Mouse (Mus musculus): ENCODE data around the gene Cic.

Cic gene

DNA sequence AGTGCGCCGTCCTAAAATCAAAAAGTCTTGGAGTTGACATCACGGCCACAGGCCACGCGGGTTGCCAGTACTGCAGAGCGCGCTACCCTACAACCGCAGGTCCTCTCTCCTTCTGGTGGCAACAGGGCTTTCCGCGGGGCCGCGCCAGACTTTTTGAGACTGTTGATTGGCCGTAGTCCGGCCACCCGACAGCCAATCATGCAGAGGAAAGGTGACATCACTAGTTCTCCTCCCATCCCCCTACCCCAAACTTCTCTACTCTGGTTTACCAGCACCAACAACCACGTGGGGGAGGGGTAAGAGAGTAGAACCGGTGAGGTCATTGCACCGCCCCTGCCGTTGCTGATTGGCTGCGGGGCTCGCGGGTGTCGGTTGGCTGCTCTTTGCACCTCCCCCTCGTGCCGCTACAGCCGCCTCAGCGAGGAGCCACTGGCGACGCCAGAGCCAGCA lies at the start of gene Cic:
Cic (plus strand) TSS at position 404 of the 450 bp plus-strand sequence.
- DNase-seq (ENCODE audit: low read depth, low spot score): peak; percentile 100

DNA sequence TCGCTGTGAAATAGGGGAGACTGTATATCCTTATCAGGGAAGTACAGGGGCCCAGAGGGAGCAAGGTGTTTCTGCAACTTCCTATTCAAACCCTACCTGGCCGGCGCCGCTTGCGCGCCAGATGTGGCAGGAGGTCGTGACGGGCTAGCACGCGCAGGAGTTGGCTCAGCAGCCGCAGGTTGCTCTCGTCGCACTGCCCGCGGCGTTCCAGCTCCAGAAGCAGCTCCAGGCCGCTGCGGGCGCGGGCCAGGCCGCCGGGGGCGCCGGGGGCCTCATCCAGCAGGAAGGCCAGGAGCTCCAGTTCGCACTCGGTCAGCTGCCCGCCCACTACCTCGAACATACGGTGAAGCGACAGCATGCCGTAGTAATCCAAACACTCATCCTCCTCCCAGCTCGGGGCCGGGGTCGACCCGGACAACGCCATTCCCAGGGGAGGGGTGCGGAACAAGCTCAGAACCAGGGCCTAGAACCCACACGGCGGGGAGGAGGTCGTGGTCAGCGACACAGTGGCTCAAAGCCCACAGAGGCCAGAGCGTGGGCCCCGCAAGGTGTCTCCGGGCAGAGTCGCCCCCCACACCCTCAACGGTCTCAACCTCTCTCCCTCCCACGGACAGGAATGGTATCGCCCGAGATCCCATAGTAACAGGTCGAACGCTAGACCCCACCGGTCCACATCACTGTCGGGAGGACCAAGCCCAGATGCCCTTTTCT lies 48.6 kb upstream of the Cic start:
- DNase-seq (ENCODE audit: low read depth, low spot score): peak; percentile 80

DNA sequence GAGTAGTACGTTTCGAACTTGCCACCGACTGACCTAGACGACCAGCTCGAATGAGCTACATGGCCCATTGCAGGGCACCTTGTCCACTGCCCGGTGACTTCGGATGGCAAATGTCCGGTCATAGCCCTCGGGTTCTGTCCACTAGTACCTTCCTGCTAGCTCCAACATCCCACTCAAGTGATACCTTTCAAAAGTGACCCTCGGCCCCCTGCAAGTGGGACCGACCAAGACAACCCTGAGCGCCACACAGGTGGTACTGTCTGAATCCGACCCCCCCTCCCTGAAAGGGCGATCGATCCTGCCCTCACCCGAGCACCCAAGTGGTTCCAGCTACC lies 48.1 kb upstream of the Cic start:
- DNase-seq (ENCODE audit: low read depth, low spot score): no peak

DNA sequence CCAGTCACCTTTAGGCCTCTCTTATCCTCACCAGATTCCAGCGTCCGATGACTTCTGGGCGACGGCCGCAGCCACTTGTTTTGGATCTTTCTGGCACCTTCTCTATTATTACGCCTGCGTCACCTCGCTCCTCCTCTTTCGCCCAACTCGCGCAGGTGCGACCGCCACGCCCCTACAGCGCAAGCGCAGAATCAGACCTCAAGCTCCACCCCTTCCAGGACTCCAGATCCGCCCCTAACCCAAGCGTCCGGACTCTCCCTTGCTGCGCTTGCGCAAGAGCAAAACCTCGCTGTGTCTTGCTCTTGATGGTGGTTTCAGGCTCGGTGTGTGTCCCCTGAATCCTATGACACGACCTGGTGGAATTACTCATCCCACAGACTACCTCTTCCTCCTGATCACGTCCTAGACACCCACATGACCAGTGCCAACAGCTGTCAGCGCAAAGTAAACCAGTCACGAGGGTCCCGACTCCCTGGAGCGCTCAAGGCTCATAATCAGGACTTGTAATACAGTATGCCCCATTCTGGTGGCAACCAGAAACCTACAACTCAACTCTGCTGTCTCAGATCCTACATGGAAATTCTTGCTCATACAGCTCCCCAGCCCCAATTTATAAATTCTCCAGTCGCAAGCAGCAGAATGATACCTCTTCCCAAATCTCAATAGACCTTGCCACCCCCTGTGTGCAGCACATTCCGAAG lies 47.6 kb upstream of the Cic start:
- peak; percentile 97 for DNase-seq (ENCODE audit: low read depth, low spot score)

DNA sequence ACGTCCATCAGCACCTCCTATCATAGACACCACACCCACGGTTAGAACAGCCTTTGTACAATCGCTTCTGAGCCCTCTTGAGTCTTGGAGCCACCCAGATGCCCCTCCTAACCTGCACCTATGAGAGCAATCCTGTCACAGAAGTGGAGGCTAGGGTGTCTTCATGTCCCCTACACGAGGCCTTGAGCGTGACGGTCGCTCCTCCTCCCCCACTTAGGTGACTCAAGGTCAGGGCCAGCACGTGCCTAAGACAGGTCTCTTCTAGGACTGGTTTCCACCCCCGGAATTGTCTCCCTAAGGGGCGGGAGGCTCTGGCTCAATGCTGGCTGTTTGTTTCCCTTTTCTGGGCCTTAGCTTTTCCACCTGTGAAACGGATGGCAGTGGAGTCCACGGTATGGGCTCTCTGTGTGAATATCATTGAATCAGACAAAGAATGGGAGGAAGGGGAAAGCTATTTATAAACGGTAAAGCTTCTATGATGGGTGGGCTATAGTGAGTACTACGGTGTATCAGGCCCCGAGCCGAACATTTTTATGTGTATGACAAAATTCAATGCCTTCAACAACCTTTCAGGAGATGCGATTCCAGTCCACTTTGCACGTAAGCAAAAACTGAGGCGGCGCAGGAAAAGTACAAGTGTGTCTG lies 46.9 kb upstream of the Cic start, which contains the start of gene Dedd2:
Dedd2 (minus strand) TSS at position 159 of the 645 bp plus-strand sequence.
- peak; percentile 65 for DNase-seq (ENCODE audit: low read depth, low spot score)

DNA sequence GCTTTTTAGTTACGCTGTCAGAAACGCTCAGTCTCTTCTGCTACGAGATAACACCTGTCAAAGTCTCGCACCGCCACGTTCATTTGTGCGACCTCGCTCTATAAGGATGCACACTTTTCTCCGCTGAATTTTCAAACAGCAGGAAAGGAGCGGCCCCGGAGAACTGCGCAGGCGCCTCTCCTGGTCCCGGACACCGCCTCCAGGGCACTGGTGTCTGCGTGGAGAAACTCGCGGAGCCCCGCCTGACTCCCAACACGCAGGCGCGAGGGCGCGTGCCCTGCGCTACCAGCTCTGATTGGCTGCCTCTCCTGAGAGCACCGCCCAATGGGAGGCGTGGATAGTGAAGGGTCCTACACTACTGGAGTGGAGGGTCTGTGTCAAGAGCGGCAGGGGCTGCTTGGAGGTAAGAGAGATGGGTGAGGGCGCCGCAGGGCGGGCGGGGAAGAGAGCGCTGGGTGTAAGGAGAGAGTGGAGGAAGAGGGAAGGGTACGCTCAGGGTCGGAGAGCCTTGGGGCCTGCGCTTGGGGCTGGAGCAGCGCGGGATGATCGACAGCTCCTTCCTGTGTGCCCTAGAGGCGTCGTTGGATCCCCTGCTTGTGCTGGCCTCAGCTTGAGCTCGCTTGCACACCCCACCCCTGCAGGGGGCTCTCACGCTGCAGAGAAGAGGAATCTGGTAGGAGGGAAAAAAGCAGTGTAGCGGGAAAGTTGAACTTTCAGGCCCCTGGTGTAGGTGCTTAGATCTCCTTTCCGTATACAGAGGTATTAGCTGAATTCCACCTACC lies 46.2 kb upstream of the Cic start, which contains the start of gene Zfp526:
Zfp526 (plus strand) TSS at position 324 of the 782 bp plus-strand sequence.
- DNase-seq (ENCODE audit: low read depth, low spot score): peak; percentile 99

DNA sequence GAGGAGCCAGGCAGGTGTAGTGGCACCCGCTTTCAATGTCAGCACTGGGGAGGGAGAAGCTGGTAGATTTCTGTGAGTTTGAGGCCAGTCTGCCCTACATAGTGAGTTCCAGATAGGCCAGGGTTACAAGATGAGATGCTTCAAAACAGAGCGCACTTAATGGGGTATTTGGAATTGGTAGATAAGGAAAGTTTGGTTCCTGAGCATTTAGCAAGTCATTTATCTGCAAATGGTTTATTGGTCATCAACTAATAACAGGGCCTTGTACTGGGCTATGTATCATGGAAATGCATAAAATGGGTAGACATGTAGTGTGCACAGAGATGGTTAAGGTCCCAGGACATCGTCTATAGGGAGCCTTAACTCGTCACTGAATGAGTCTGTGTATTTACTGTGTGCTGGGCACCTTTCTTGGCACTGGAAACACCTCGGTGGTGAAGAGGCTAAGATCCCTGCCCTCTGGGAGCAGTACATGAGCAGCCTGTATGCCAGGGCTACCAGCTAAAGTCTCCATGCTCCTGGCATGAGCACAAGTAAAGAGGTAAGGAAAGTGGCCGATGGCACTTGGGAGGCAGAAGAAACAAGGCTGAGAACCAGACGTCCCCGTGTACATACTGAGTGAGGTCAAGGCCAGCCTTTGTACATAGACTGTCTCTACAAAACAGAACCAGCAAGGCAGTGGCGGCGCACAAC lies 45.1 kb upstream of the Cic start:
- no peak for DNase-seq (ENCODE audit: low read depth, low spot score)

DNA sequence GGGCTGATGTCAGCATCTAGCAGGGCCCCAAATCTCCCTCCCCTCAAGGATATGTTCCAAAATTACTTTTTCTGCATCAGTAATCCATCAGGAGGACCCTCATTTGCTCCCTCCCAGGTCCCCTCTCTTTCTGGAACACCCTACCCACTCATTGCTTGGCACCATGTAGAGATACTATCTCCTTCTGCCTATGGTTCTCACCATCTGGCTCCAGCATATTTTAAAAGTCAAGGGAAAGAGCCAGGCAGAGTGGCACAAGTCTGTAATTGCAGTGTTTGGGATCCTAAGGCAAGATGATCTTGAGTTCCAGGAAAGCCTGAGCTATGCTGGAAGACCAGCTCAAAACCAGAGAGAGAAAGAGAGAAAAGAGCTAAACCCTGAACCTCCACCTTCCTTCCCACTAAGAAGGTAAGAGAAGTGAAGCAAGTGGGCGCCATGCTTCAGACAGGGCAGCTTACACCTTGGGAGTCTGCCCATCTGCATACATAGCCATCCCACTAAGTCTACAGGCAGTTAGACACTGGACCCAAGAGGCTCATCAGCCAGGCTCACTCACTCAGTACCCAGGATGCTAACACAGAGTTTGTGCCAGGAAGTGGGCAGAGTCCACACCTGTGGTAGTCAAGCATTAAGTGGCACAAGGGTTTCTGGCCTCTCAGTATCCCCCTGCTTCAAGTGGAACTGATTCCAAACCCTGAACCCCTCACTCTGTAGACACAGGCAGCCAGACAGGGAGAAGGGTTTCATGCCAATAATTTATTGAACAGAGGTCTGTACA lies 39.8 kb upstream of the Cic start:
- no peak for DNase-seq (ENCODE audit: low read depth, low spot score)

DNA sequence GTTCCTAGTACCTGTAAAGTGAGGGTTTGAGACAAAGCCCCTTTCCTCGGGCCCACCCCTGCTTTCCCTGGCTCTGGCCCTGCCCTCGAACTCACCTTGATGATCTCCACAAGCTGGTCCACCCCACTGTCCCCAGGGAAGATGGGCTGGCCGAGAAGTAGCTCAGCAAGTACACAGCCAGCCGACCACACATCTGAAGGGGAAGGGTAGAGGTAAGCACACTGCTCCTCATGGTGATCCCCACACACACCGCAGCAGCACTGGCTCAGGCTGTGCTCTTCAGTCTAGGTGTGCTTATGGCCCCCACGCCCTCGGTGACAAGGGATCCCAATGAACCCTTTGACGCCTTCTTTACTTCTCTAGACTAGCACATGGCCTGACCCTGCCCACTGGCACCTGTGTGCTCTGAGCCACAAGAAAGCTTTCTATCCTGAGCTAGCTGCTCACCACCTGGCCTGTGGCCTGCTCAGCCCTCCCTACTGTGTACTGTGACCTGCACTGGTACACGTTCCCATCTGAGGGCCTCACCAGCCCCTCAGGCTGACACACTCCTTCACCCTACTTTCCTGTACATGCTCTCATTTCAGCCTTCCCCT lies 36.7 kb upstream of the Cic start:
- no peak for DNase-seq (ENCODE audit: low read depth, low spot score)

DNA sequence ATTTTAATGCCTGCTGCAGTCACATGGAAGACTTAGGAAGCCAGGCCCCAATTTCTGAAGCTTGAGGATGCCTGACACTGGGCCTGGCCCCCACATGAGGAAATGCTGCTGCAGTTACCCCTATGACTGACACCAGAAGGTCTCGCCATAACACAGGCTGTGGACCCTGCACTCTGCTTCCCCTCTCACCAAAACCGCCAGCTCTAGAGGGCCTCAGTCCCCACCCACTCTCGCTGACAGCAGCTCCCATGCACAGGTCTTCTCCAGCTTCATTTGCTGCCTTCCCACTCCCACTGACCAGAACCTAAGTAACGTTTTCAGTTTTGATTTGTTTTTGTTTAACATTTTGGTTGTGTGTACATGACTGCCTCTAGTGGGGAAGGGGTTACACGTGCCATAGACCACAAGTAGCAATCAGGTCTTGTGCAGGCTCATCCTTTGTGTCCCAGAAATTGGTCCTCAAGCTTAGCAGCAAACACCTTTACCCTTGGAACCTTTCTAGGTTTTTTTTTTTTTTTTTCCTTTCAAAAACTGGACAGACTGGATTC lies 35.3 kb upstream of the Cic start:
- DNase-seq (ENCODE audit: low read depth, low spot score): no peak

DNA sequence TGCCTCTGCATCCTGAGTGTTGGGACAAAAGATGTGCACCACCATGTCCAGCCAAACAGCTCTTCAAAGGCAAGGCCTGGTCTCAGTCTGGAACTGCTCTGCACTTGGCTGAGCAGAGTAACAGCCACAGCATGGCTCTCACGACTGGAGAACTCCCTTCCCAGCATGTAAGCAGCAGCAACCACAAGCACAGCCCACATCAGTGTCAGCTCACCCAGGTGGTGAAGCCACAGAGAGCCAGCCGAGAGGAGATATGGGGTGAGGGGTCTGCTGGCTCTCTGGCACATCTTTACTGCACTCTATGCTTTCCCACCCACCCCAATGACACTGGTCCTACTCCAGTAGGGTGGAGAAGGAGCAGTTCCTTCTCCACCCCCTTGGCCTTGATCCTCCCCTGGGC lies 34.4 kb upstream of the Cic start:
- no peak for DNase-seq (ENCODE audit: low read depth, low spot score)

DNA sequence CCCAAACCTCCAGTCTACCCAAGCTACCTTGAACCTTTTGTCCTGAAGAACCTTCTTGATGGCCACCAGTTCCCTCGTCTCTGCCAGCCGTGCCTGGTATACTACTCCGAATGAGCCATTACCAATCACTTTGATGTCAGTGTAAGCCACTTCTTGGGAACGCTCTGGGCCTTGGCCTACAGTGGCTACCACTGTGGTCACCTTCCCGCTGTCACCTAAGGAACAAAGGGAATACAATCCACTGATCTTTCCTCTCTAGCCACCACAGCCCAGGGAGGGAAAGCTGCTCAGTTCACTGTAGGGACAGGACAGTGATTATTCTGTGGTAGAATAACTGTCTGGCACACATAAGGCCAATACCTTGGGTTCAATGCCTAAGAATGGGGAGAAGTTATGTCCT lies 32.0 kb upstream of the Cic start:
- DNase-seq (ENCODE audit: low read depth, low spot score): no peak

DNA sequence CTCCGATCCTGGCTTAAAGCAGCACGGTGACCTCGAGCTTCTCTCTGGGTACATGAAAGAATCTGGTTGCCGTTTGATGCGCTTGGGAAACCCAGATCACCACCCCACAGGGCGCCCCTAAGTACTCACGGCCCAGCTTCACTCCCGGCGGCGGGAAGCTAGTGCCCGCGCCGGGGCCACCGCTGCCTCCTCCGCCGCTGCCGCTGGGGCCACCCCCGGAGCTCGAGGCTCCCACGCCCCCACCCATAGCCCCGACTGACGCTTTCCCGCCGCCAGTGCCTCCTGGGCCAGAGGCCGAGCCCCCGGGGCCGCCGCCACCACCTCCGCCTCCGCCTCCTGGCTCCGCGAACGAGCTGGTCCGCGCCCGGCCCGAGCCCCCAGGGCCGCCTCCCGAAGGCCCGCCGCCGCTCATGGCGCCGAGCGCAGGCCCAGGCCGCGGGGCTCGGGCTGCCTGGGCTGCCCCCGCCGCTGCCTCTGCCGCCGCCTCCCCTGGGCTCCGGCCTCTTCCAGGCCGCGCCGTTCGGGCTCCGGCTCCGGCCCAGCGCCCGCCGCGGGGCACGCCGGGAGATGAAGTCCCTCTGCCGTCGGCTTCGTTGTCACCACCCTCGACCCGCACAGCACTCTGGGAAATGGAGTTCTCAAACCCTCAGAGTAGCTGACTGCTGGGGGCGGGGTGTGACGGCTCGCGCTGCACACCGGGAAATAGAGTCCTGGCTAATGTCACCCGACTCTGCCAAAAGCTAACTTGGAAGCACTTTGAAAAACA lies 30.1 kb upstream of the Cic start, which contains the start of gene Gsk3a:
Gsk3a (minus strand) TSS at position 603 of the 766 bp plus-strand sequence.
- peak; percentile 98 for DNase-seq (ENCODE audit: low read depth, low spot score)

DNA sequence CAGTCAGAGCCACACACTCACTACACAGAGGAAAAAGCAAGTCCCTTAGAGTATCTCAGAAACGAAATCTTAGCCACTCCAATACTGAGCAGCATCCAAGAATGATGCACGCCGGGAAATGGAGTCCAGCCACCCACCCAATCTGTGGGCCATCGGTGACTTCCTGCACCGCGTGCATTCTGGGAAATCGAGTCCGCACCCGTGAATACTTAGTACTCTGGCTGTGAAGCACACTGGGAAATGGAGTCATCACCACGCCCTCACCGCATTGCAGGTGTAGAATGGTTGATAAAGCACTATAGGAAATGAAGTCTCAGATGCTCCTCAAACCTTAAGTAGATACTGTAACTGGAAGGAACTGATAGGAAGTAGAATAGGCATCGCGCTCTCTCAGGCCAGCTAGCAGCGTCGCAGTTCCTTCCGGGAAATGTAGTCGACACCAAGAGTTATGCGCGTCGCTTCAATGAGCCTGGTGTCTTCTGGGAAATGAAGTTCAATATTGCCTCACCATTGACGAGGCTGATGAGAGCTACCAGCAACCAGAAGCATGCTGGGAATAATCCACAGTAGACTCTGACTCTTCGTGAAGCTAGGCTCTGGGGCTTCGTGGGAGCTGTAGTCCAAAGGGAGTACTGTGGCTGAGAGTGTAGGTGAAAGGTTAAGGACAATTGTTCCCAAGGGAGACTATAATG lies 29.3 kb upstream of the Cic start:
- peak; percentile 98 for DNase-seq (ENCODE audit: low read depth, low spot score)

DNA sequence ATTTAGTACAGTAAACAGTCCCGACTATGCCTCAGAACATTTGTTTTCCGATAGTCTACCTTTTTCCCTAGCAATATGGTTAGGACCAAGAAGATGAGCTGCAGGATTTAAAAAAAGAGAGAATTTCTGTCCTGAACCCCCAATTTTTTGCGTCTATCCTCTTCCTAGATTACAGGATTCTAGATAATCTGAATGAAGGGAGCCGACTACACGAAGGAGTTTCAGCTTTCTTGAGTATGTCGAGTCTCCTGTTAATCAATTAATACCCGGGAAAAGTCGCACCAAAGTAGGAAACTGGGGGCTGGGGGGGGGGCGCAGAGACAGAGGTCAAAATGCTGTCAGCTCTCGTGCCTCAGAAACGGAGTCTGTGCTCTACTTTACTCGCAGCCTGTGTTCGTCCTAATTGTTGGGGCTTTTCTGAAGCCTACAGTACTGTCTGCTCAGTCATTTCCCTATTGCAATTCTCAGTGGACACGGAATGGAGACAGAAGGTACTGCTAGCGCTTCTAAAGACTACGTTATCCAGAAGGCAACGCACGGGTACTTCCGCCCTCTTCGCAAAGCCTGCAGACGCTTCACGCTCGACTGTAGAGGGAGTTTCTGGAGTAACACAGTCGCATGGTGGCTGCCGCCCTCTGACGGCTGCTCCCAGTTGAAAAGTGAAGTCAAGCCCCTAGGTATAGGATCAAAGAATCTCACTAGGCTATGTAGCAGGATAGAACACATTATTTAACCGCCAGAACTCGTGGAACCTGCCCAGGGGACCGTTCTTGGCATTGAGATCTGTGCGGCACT lies 28.5 kb upstream of the Cic start:
- DNase-seq (ENCODE audit: low read depth, low spot score): peak; percentile 92

DNA sequence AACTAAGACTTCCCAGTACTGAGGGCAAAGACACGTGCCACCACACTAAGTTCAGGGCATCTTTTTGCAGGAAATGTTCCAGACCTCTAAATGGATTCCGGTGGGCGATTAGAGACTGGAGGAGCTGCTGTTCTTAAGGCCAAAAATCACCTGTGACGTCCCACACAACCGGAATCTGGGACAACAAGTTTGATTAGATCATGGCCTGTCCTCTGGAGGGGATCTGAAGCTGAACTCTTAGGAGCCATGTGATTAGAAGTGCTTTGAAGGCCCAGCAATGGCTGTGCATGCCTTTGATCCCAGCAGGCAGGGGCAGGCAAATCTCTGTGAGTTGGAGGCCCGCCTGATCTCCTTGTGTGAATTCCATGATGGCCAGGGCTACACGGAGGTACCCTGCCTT lies 26.9 kb upstream of the Cic start:
- no peak for DNase-seq (ENCODE audit: low read depth, low spot score)

DNA sequence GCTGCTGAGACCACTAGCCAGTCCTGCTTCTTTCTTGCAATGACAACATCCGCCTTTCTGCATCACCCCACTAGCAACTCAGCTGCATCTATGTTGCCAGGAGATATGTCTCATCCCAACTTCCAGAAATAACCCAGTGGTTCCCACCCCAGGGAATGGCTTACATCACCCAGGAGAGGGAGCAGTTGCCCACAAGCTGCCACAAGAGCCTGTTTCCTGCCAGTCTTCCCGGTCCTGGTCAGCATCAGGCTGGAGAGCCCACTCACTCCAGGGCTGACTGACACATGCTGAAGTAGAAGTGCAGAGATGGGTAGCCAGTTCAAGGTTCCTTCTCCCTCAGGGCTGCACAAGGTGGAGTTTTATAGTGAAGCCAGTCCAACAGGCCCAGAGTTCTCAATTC lies 26.4 kb upstream of the Cic start:
- peak; percentile 77 for DNase-seq (ENCODE audit: low read depth, low spot score)

DNA sequence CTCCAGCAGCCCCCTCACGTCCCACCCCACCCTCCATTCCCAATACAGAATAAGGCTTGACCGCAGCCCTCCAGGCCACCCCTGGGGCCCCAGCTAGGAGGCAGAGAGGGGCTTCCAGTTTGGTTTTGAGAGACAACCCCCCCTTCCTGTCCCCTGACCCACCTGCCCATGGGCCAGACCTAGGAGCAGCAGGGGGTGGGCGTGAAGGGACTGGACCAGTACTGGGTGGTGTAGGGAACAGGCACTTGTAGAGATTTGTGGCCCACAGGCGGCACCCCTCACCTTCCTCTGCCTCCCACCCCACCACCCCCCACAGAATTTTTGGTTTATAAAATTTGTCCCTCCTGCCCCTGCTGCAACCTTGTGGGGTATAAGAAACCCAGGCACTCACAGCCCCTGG lies 24.1 kb upstream of the Cic start:
- DNase-seq (ENCODE audit: low read depth, low spot score): no peak
